Mouse (Mus musculus): ENCODE measurements around the gene Ddx59.

The Ddx59 gene

DNA sequence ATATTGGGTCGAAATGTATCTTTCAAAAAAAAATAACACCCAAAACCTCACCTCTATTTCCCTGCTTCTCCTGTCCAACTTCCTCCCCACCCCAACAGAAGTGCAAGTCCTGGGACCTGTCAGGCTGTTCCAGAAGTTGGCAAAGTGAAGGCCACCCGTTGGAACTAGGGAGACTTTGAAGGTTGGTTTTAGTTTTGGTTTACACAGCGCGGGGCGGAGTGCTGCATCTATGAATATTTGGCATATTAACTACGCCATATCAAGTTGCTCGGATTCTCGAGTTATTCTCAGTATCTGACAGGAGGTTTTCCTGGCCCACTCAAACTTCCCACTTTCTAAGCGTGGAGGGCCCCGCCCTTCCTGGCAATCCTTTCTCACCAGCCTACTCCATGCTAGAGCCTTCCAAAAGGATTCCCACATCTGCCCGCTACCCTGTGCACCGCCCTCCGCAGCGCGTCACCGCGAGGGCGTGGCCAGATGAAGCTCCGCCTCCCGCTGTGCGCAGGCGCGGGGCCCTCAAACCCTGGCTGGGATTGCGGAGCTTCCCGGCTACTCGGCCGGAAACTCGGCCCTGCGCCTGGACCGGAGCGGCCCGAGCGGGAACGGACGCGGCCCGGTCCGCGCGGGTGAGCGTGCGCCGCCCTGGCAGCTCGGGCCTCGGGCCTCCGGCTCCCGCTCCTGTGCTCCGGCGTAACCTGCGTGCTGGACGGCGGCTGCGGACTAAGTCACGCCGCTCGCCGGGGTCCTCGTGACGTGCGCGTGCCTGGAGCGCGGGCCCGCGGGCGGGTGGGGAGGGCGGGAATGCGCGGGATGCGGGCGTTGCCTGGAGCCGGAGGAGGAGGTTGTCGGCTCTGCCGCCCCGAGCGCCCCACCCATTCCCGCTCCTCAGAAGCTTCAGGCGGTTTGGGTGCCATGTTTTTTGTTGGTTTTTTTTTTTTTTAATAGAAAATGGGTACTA, at the start of gene Ddx59:
Ddx59 (plus strand) TSS at position 474 of the 958 bp plus-strand sequence.
- 0 out of 2 replicates have a peak, but pooled peaks cover under 1% of the 10 kb centered on the region for H3K36me3 ChIP-seq (ENCODE audit: control insufficient read depth, insufficient read depth, low read length, poor library complexity, severe bottlenecking)
- peak; percentile 92 for DNase-seq (ENCODE audit: low read depth, low spot score)
- no peaks in the 10 kb centered on the region for H3K27me3 ChIP-seq (ENCODE audit: control insufficient read depth, insufficient read depth, low read length, poor library complexity, severe bottlenecking)

DNA sequence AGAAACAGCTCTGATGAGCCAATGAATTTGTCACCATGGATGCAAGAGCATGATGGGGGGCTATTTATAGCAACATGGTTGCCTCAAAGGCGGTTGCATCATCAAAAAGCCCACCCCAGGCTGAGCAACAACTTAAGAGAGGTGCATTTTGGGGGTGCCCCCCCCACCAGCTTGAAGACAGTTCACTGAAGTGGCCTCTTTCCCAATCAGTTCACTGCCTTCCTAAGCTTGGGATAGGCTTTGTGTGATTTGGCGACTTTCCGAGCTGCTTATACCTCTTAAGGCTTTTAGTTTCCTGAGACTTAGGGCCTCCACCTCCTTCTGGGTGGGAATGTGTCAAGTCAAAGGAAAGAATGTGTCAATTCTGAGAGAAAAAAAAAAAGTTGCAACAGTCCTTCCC, 49.1 kb upstream of the Ddx59 start:
- Histone ChIP-seq H3K27me3 (ENCODE audit: control insufficient read depth, insufficient read depth, low read length, poor library complexity, severe bottlenecking) (no peaks in the 10 kb centered on the region), H3K36me3 (ENCODE audit: control insufficient read depth, insufficient read depth, low read length, poor library complexity, severe bottlenecking) (no peaks in the 10 kb centered on the region)
- no peak for DNase-seq (ENCODE audit: low read depth, low spot score)

DNA sequence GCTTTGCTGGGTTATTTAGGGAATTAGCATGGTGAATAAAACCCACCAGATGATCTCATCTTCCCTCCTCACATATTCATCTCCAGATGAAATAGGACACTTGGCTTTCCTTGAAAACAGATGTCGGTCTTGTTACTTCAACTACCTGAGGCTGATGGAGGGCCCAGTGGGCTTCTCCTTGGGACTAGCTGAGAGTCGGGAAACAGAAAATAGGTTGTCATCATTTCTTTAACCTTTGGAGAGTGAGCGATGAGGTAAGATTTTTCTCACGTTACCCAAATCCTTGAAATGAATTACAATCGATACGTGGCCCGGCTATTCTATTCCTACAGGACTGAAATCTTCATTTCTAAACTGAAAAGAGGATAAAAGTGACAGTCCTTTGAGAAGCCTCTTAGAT, 35.8 kb upstream of the Ddx59 start:
- DNase-seq (ENCODE audit: low read depth, low spot score), result no peak
- no peaks in the 10 kb centered on the region for H3K36me3 ChIP-seq (ENCODE audit: control insufficient read depth, insufficient read depth, low read length, poor library complexity, severe bottlenecking)

GRCm38 (mm10) chr1:136380161-136380560, 34.9 kb upstream of the Ddx59 start:
- no peak for DNase-seq (ENCODE audit: low read depth, low spot score)
- H3K27me3 ChIP-seq (ENCODE audit: control insufficient read depth, insufficient read depth, low read length, poor library complexity, severe bottlenecking), result no peaks in the 10 kb centered on the region
- no peaks in the 10 kb centered on the region for H3K36me3 ChIP-seq (ENCODE audit: control insufficient read depth, insufficient read depth, low read length, poor library complexity, severe bottlenecking)

More for the DNA sequence above, 35.8 kb upstream of the Ddx59 start:
- no peaks in the 10 kb centered on the region for H3K27me3 ChIP-seq (ENCODE audit: control insufficient read depth, insufficient read depth, low read length, poor library complexity, severe bottlenecking)

DNA sequence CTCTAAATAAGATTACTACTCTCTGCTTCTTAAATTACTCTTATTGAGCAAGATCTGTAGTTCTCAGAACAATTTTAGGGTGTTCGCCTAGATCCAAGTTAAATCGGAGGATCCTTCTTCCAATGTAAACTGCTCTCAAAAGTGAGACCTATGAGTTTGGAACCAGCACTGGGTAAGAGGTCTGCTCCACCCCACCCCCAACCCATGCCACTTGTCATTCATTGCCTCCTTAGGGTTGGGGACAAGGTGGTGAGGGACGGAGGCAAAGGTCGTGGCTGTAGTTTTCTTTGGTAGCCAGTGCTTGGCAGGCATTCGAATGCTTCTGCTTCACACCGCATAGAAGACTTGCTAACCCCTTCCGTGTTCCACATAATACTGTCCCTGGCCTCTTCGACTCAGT, 34.5 kb upstream of the Ddx59 start:
- Histone ChIP-seq H3K36me3 (ENCODE audit: control insufficient read depth, insufficient read depth, low read length, poor library complexity, severe bottlenecking) (no peaks in the 10 kb centered on the region), H3K27me3 (ENCODE audit: control insufficient read depth, insufficient read depth, low read length, poor library complexity, severe bottlenecking) (no peaks in the 10 kb centered on the region)
- no peak for DNase-seq (ENCODE audit: low read depth, low spot score)

GRCm38 (mm10) chr1:136381169-136381568, 33.9 kb upstream of the Ddx59 start:
- no peak for DNase-seq (ENCODE audit: low read depth, low spot score)
- Histone ChIP-seq H3K36me3 (ENCODE audit: control insufficient read depth, insufficient read depth, low read length, poor library complexity, severe bottlenecking) (no peaks in the 10 kb centered on the region), H3K27me3 (ENCODE audit: control insufficient read depth, insufficient read depth, low read length, poor library complexity, severe bottlenecking) (no peaks in the 10 kb centered on the region)

GRCm38 (mm10) chr1:136381583-136381982, 33.5 kb upstream of the Ddx59 start:
- no peak for DNase-seq (ENCODE audit: low read depth, low spot score)
- Histone ChIP-seq H3K36me3 (ENCODE audit: control insufficient read depth, insufficient read depth, low read length, poor library complexity, severe bottlenecking) (no peaks in the 10 kb centered on the region), H3K27me3 (ENCODE audit: control insufficient read depth, insufficient read depth, low read length, poor library complexity, severe bottlenecking) (no peaks in the 10 kb centered on the region)

DNA sequence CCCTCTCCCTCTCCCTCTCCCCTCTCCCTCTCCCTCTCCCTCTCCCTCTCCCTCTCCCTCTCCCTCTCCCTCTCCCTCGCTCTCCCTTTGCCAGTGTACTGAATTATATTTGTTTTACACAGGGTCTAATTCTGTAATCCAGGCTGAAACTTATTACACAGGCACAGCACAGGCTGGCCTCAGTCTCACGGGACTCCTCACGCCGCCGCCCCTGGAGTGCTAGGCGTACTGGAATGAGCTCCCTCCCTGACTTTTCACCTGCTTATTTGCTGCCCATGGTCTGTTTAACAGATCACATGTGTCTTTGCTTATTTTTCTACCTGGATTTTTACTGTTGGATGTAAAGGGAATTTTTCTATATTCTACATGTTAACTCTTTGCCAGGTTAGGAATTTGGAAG, 28.2 kb upstream of the Ddx59 start:
- Histone ChIP-seq H3K27me3 (ENCODE audit: control insufficient read depth, insufficient read depth, low read length, poor library complexity, severe bottlenecking) (no peaks in the 10 kb centered on the region), H3K36me3 (ENCODE audit: control insufficient read depth, insufficient read depth, low read length, poor library complexity, severe bottlenecking) (no peaks in the 10 kb centered on the region)
- no peak for DNase-seq (ENCODE audit: low read depth, low spot score)

- Histone ChIP-seq H3K27me3 (ENCODE audit: control insufficient read depth, insufficient read depth, low read length, poor library complexity, severe bottlenecking) (no peaks in the 10 kb centered on the region), H3K36me3 (ENCODE audit: control insufficient read depth, insufficient read depth, low read length, poor library complexity, severe bottlenecking) (no peaks in the 10 kb centered on the region)
- peak; percentile 28 for DNase-seq (ENCODE audit: low read depth, low spot score)
These were observed 20.6 kb upstream of the Ddx59 start for GRCm38 (mm10) chr1:136394506-136394905.

DNA sequence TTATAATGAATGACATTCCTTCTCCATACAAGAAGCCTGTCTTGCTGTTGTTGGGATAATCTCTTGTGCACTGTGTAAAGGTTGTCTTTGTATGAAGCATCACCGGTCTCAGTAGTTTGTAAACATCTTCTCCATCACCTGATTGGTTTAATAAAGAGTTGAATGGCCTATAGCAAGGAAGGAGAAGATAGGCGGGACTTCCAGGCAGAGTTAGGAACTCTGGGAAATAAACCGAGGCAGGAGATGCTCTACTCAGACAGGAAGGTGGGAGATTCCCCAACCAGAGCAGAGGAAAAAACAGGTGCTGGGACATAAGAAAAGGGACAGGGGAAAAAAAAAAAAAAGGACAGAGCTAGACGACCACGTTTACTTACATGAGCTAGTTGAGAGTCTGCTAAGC, 20.0 kb upstream of the Ddx59 start:
- Histone ChIP-seq H3K27me3 (ENCODE audit: control insufficient read depth, insufficient read depth, low read length, poor library complexity, severe bottlenecking) (no peaks in the 10 kb centered on the region), H3K36me3 (ENCODE audit: control insufficient read depth, insufficient read depth, low read length, poor library complexity, severe bottlenecking) (no peaks in the 10 kb centered on the region)
- DNase-seq (ENCODE audit: low read depth, low spot score), result no peak

DNA sequence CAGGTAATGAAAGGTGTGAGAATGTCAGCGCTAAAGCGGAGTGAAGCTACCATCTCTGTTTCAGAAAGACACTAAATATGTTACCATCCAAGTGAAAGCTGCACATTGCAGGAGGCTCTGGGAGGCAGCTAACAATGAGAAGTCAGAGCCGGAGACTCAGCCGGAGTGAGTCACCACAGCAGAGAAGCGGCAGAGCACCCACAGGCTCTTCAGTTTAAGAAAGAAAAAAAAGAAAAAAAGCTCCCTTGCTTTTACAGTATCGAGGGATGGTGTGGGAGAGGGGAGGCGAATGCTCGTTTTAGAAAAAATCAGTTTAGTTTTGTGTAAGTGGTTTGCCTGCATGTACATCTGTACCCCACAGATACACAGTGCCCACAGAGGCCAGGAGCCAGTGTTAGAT, 13.8 kb upstream of the Ddx59 start:
- no peak for DNase-seq (ENCODE audit: low read depth, low spot score)

GRCm38 (mm10) chr1:136409631-136410030, 5.4 kb upstream of the Ddx59 start:
- H3K27me3 ChIP-seq (ENCODE audit: control insufficient read depth, insufficient read depth, low read length, poor library complexity, severe bottlenecking), result no peaks in the 10 kb centered on the region
- H3K36me3 ChIP-seq (ENCODE audit: control insufficient read depth, insufficient read depth, low read length, poor library complexity, severe bottlenecking), result no peaks in the 10 kb centered on the region
- DNase-seq (ENCODE audit: low read depth, low spot score), result no peak

More for the DNA sequence above, 13.8 kb upstream of the Ddx59 start:
- Histone ChIP-seq H3K27me3 (ENCODE audit: control insufficient read depth, insufficient read depth, low read length, poor library complexity, severe bottlenecking) (no peaks in the 10 kb centered on the region), H3K36me3 (ENCODE audit: control insufficient read depth, insufficient read depth, low read length, poor library complexity, severe bottlenecking) (no peaks in the 10 kb centered on the region)

- no peak for DNase-seq (ENCODE audit: low read depth, low spot score)
- H3K27me3 ChIP-seq (ENCODE audit: control insufficient read depth, insufficient read depth, low read length, poor library complexity, severe bottlenecking), result no peaks in the 10 kb centered on the region
- 0 out of 2 replicates have a peak, but pooled peaks cover 4% of the 10 kb centered on the region for H3K36me3 ChIP-seq (ENCODE audit: control insufficient read depth, insufficient read depth, low read length, poor library complexity, severe bottlenecking)
These were observed 670 bp downstream of the Ddx59 start for GRCm38 (mm10) chr1:136415756-136416126.

- no peak for DNase-seq (ENCODE audit: low read depth, low spot score)
- Histone ChIP-seq H3K36me3 (ENCODE audit: control insufficient read depth, insufficient read depth, low read length, poor library complexity, severe bottlenecking) (0 out of 2 replicates have a peak, but pooled peaks cover 4% of the 10 kb centered on the region), H3K27me3 (ENCODE audit: control insufficient read depth, insufficient read depth, low read length, poor library complexity, severe bottlenecking) (no peaks in the 10 kb centered on the region)
These were observed 3.3 kb downstream of the Ddx59 start for GRCm38 (mm10) chr1:136418393-136418792.

GRCm38 (mm10) chr1:136427166-136427969, 12.3 kb downstream of the Ddx59 start:
- DNase-seq (ENCODE audit: low read depth, low spot score), result no peak
- H3K27me3 ChIP-seq (ENCODE audit: control insufficient read depth, insufficient read depth, low read length, poor library complexity, severe bottlenecking), result no peaks in the 10 kb centered on the region
- peaks cover 4% of the 10 kb centered on the region; the same call in 1 of the 2 replicates for H3K36me3 ChIP-seq (ENCODE audit: control insufficient read depth, insufficient read depth, low read length, poor library complexity, severe bottlenecking)
